Mouse (Mus musculus) thymus, postnatal 25 days (tissue): ENCODE measurements around the gene Cacna1f.

Source experiments
- DNase-seq: peaks from one replicate; pipeline ENCODE4 v3.0.0; 2022

Gene Cacna1f

GRCm38 (mm10) chrX:7635101-7635500, 28.2 kb downstream of the Cacna1f start:
- DNase-seq, result no peak

- DNase-seq, result peak; percentile 90
Observed at GRCm38 (mm10) chrX:7638401-7639091, 31.7 kb downstream of the Cacna1f start, which contains the start of gene Syp. TSS of gene Syp (plus strand) at chrX:7638471.

- no peak for DNase-seq
Observed at GRCm38 (mm10) chrX:7639536-7640325, 32.8 kb downstream of the Cacna1f start.

GRCm38 (mm10) chrX:7640785-7641184, 33.9 kb downstream of the Cacna1f start:
- no peak for DNase-seq

- peak; percentile 81 for DNase-seq
Observed at GRCm38 (mm10) chrX:7645349-7645748, 38.5 kb downstream of the Cacna1f start.

- DNase-seq, result peak; percentile 79
Observed at GRCm38 (mm10) chrX:7648671-7649304, 41.9 kb downstream of the Cacna1f start.

GRCm38 (mm10) chrX:7657221-7657639, 50.3 kb downstream of the Cacna1f start, which contains the start of gene Prickle3:
TSS of gene Prickle3 (plus strand) at chrX:7657260.
- DNase-seq, result peak; percentile 41

- DNase-seq, result no peak
Observed at GRCm38 (mm10) chrX:7658031-7658784, 51.3 kb downstream of the Cacna1f start.

GRCm38 (mm10) chrX:7658785-7659589, 52.1 kb downstream of the Cacna1f start:
- no peak for DNase-seq

- no peak for DNase-seq
Observed at GRCm38 (mm10) chrX:7661086-7661485, 54.2 kb downstream of the Cacna1f start.

GRCm38 (mm10) chrX:7662936-7663335, 56.1 kb downstream of the Cacna1f start:
- no peak for DNase-seq

- no peak for DNase-seq
Observed at GRCm38 (mm10) chrX:7664791-7665190, 57.9 kb downstream of the Cacna1f start.

GRCm38 (mm10) chrX:7665739-7666502, 59.0 kb downstream of the Cacna1f start:
- DNase-seq, result no peak

- DNase-seq, result peak; percentile 56
Observed at GRCm38 (mm10) chrX:7670390-7670881, 63.6 kb downstream of the Cacna1f start.

GRCm38 (mm10) chrX:7670921-7671623, 64.2 kb downstream of the Cacna1f start, which contains the start of gene Plp2:
TSS of gene Plp2 (minus strand) at chrX:7671390.
- DNase-seq, result peak; percentile 54

- no peak for DNase-seq
Observed at GRCm38 (mm10) chrX:7672739-7673138, 65.9 kb downstream of the Cacna1f start.

- DNase-seq, result peak; percentile 45
Observed at GRCm38 (mm10) chrX:7673578-7674281, 66.8 kb downstream of the Cacna1f start.

GRCm38 (mm10) chrX:7674284-7675000, 67.6 kb downstream of the Cacna1f start:
- DNase-seq, result peak; percentile 51

GRCm38 (mm10) chrX:7675001-7675380, 68.1 kb downstream of the Cacna1f start:
- DNase-seq, result no peak
